Mouse (Mus musculus) left cerebral cortex, adult 2 months (tissue): ENCODE data around the gene Uqcc2. TPM values are rescaled to one million over a fixed set of nuclear protein-coding genes. Genes with fewer than 3 reads are reported as not detected.

Experiments used
- DNase-seq, 2 experiments: peaks; one replicate each; pipeline ENCODE4 v3.0.0; 2021 to 2022; ENCODE audit warnings: low spot score in 2 of 2, mixed read lengths in 1 of 2; ENCODE audit errors: extremely low spot score in 1 of 2
- H3K27ac ChIP-seq: fragments of 200-600 bp; 2 replicates; pipeline ENCODE4 v1.8.1; 2022
- H3K4me3 ChIP-seq: fragments of 200-600 bp; 2 replicates; pipeline ENCODE4 v1.8.1; 2022
- CTCF ChIP-seq: fragments of 200-600 bp; IDR thresholded peaks from 2 replicates; pipeline ENCODE4 v1.8.1; 2022; ENCODE audit warnings: antibody characterized with exemption, mild to moderate bottlenecking, moderate library complexity
- intact Hi-C: fragments of 180-260 bp; cut with DNase I; formaldehyde crosslinking; loops from one replicate; pipeline ENCODE4 v1.15.1; 2025
- total RNA-seq, 2 experiments: library from RNA; stranded (reverse); gene quantifications; 2 replicates each; pipeline ENCODE4 v1.2.3; 2021

Gene Uqcc2
- total RNA-seq, 2 experiments from 2014 or later, result 215 to 245 TPM

GRCm38 (mm10) chr17:27121266-27121665 lies 12.4 kb downstream of the Uqcc2 start:
- Histone ChIP-seq H3K27ac (peak overlapping the region; percentile 2), H3K4me3 (no peak overlapping the region)
- intact Hi-C loops, result no loop called here
- no peak; the same call in 1 of the 2 replicates for TF ChIP-seq CTCF
- no peak for DNase-seq

DNA sequence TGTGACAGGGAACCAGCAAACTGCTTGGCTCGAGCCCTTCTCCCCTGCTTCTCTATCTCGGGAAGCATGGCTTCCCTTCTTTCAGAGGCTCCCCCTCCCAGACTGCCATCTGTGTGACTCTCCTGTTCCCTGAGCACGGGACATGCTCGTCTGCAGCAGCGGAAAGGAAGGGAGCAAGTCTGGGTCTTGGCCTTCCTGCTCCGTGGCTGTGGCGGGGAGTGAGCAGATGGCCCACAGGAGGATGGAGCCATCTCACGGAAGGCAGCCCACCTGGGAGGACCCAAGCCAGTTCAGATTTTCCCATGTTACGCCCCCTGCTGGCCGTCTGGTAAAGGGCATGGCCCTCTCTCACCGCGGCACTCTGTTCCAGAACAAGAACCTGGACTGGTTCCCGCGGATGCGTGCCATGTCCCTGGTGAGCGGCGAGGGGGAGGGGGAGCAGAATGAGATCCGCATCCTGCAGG lies 13.1 kb downstream of the Uqcc2 start:
- no peak overlapping the region for H3K4me3 ChIP-seq
- H3K27ac ChIP-seq, result peak overlapping the region; percentile 16; the same call in 1 of the 2 replicates
- DNase-seq, result peak; percentile 67 to 68
- peak; percentile 80 for TF ChIP-seq CTCF
- intact Hi-C loops, result no loop called here

GRCm38 (mm10) chr17:27119954-27120353 lies 13.8 kb downstream of the Uqcc2 start:
- intact Hi-C loops, result no loop called here
- no peak overlapping the region for H3K4me3 ChIP-seq
- TF ChIP-seq CTCF, result no peak
- no peak for DNase-seq
- H3K27ac ChIP-seq, result no peak overlapping the region

DNA sequence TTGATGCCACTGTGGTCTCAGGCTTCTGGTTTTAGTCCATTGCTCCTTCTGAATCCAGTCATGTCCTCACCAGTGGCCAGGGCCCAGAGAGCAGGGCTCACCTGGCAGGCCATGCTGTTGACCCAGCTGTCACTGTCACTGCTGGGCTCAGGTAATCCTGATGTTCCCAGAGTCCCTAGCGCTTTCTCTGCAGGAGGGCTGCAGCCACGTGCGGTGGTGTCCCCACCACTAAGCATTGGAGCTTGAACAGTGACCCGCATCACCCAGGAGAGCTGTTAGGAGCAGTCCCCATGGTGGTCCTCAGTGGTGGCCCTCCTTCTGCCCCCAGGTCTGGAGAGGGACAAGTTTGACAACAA lies 14.2 kb downstream of the Uqcc2 start:
- Histone ChIP-seq H3K27ac (no peak overlapping the region), H3K4me3 (no peak overlapping the region)
- TF ChIP-seq CTCF, result no peak
- intact Hi-C loops, result no loop called here
- DNase-seq, result no peak

- Histone ChIP-seq H3K27ac (no peak overlapping the region), H3K4me3 (no peak overlapping the region)
- no peak; the same call in 1 of the 2 replicates for TF ChIP-seq CTCF
- intact Hi-C loops, result no loop called here
- no peak for DNase-seq
Measured at GRCm38 (mm10) chr17:27118676-27119539, 14.8 kb downstream of the Uqcc2 start.

GRCm38 (mm10) chr17:27110072-27110471 lies 23.6 kb downstream of the Uqcc2 start:
- no peak for TF ChIP-seq CTCF
- DNase-seq, result no peak
- no peak overlapping the region for H3K4me3 ChIP-seq
- intact Hi-C loops, result no loop called here
- no peak overlapping the region for H3K27ac ChIP-seq

DNA sequence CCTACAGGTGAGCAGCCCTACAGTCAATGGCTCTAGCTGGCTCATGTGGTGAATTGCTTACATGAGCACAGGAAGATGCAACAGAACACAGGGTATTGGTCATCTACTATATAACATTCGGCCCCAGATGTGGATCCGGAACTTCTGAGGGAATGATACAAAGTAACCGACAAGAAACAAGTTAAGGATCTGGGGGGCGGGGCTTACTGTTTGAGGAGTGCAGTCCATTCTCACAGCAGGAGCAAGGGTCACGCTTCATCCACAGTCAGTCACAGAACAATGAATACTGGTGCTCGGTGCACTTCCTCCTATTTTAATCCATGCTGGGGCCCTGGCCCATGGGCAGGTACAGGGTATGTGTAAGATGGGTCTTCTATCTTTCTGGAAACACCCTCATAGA lies 25.8 kb downstream of the Uqcc2 start:
- DNase-seq, result no peak
- intact Hi-C loops, result no loop called here
- no peak for TF ChIP-seq CTCF
- H3K27ac ChIP-seq, result no peak overlapping the region
- H3K4me3 ChIP-seq, result no peak overlapping the region

DNA sequence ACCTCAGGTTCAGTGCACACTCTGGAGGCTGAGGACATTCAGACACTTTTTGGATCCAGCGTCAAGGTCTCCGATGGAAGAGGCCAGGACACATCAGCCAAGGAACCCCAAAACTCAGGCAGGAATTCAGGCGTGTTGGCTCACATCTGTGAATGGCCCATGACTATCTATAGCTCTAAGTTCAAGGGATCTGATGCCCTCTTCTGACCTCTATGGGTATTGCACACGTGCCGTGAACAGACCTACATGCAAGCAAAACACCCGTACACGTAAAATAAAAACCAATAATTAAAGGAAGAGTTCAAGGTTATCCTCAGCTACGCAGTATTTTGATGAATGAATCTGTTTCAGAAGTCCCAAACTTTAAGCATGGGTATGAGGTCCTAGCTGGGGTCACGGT lies 27.0 kb downstream of the Uqcc2 start:
- H3K27ac ChIP-seq, result no peak overlapping the region
- no peak for DNase-seq
- no peak overlapping the region for H3K4me3 ChIP-seq
- TF ChIP-seq CTCF, result peak; percentile 37
- intact Hi-C loops, result no loop called here

DNA sequence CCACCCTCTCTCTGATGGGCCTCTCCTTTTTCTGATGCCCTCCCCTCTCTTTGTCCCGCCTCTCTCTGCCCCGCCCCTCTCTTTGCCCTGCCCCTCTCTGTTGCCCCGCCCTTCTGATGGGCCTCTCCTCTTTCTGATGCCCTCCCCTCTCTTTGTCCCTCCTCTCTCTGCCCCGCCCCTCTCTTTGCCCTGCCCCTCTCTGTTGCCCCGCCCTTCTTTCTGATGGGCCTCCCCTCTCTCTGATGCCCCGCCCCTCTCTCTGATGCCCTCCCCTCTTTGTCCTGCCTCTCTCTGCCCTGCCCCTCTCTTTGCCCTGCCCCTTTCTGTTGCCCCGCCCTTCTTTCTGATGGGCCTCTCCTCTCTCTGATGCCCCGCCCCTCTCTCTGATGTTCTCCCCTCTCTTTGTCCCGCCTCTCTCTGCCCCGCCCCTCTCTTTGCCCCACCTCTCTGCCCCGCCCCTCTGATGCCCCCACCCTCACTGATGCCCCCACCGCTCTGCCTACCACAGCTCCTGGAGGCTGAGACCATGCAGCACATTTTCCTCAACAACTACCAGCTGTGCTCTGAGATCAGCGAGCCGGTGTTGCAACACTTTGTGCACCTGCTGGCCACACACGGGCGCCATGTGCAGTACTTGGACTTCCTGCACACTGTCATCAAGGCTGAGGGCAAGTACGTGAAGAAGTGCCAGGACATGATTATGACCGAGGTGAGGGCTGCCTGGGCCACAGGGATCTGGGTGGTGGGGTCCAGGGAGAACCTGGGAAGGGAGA lies 27.8 kb downstream of the Uqcc2 start:
- no peak for DNase-seq
- intact Hi-C loops, result no loop called here

GRCm38 (mm10) chr17:27101675-27102074 lies 32.0 kb downstream of the Uqcc2 start:
- intact Hi-C loops, result no loop called here
- TF ChIP-seq CTCF, result no peak
- Histone ChIP-seq H3K27ac (no peak overlapping the region), H3K4me3 (no peak overlapping the region)
- DNase-seq, result no peak

More for the DNA sequence above, 27.8 kb downstream of the Uqcc2 start:
- H3K27ac ChIP-seq, result no peak overlapping the region
- no peak for TF ChIP-seq CTCF
- H3K4me3 ChIP-seq, result no peak overlapping the region

- peak; percentile 27 for TF ChIP-seq CTCF
- intact Hi-C loops, result loop anchor here (2.0 kb wide), 1 partner anchor 63 kb away; no protein-coding TSS in a partner anchor
- H3K27ac ChIP-seq, result no peak overlapping the region
- peak; percentile 32 to 40 for DNase-seq
- H3K4me3 ChIP-seq, result no peak overlapping the region
Measured at GRCm38 (mm10) chr17:27095690-27096089, 38.0 kb downstream of the Uqcc2 start.

GRCm38 (mm10) chr17:27090068-27090467 lies 43.6 kb downstream of the Uqcc2 start:
- Histone ChIP-seq H3K27ac (no peak overlapping the region), H3K4me3 (no peak overlapping the region)
- no peak for TF ChIP-seq CTCF
- no peak for DNase-seq
- intact Hi-C loops, result no loop called here
